Mouse (Mus musculus) kidney, adult 2 months (tissue): ENCODE data around the gene Agfg2.

Experiments
- CTCF ChIP-seq: fragments of 200-500 bp; conservative IDR thresholded peaks from 2 replicates; pipeline ENCODE4 v1.5.1; 2011; ENCODE audit warnings: low read depth, mild to moderate bottlenecking, control low read depth, low read length, moderate library complexity, mixed read lengths; ENCODE audit not compliant: insufficient read depth, insufficient read length
- POLR2A ChIP-seq: fragments of 200-500 bp; IDR thresholded peaks from one replicate; pipeline ENCODE4 v1.6.1; 2011; ENCODE audit warnings: low read depth, low read length, control low read depth

- TF ChIP-seq CTCF (no peak), POLR2A (no peak)
Observed at GRCm38 (mm10) chr5:137690531-137690930, 6.0 kb upstream of the Agfg2 start.
